Mouse (Mus musculus): ENCODE data around the gene Sulf2.

Sulf2 gene

DNA sequence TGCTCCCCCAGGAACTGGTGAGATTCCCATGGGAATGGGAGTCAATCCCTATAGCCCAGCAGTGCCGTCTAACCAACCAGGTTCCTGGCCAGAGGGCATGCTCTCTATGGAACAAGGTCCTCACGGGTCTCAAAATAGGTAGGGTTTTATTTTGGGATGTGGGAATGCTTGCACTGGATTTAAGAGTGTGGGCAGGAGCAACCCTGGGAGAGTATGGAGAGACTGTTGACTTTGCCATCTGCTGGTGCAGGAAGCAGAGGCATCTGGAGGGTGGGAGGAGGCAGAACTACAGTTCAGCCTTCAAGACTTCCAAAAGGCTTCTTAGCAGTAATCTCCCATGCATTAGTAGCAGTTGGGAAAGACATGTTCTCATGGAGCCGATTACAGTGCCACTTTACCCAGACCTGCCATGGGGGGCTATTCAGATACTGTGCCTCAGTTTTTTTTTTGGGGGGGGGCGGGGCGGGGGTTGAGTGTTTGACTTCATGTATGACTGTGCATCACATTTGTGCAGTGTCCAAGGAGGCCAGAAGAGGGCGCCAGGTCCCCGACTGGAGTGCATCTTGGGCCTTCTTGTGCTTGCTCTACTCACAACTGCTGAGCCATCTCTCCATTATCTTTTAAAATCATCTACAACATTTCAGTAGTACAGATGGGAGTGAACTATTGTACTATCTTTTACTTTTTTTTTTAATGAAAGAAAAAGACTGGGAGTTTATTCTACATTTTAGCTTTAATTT is 95.6 kb downstream of the Sulf2 start:
- no peak for DNase-seq (ENCODE audit: low spot score in 2 of 2)

- no peak for DNase-seq (ENCODE audit: low spot score in 2 of 2)
These were observed 101.4 kb downstream of the Sulf2 start for GRCm38 (mm10) chr2:166054002-166054539.

DNA sequence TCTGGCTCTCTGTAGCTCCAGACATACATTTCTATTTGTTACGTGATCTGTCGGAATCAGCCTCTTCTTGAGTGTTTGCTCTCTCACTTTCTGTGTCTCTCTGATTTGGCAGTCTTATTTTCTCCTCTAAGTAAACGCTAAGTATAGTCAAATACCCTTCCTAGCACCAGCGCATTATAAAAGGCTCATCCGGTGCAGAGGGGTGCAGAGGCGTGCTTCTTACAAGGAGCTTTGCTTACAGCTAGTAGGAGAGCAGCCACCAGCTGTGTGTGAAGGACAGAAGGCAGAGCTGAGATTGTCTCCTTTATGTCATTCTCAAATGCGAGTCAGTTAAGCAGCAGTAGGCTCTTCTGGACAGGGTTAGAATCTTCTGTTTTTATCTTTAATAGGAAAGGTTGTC is 103.5 kb downstream of the Sulf2 start:
- no peak for DNase-seq (ENCODE audit: low spot score in 2 of 2)

DNA sequence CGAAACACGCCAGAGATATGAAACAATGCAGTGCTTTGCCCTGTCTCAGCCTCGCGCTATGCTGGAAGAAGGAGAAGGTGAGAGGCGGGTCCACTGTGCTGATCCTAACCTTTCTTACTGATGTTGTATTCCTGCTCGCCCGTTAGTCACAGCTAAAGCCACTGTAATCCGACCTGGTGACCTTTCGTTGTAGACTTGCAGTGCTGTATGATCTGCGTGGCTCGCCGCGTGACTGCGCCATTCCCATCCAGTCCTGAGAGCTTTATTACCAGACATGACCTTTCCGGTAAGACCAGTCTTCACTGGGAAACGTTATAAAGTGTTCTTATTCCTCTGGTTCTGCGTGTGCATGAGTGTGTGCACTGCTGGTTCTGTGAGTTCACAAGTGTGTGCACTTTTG is 104.0 kb downstream of the Sulf2 start:
- no peak for DNase-seq (ENCODE audit: low spot score in 2 of 2)

DNA sequence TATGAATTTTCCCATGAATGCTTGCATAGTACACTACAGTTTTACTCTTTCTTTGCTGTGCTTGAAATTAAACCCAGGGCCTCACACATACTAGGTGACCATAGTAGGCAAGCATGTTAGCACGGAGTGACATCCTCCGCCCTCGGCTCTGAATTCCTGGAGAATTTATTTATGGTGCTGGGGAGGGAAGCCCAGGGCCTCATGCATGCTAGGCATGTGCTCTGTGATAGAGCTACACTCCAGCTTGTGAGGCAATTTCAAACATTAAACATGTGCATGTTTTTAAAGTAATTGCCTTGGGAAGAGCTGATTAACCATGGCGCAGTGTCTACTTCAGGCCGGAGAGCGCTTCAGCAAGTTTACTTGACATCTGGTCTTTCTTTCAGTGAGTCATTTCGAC is 106.6 kb downstream of the Sulf2 start:
- DNase-seq (ENCODE audit: low spot score in 2 of 2): no peak

DNA sequence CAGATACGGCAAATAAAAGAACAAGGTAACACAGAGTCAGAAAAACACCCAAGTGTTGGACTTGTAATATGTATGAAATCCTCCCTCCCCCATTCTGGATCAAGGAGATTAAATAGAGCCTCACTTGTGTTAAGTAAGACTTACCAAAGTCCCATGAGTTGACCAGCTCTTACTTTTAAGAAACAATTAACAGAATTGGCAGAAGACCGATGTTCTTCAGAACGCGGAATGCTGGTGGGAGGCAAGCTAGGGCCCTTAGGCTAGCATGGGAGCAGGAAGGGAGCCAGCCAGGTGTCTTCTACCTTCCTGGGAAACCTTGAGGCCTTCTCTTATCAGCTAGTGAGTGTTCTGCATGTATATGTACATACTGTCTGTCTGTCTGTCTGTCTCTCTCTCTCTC is 107.5 kb downstream of the Sulf2 start:
- no peak for DNase-seq (ENCODE audit: low spot score in 2 of 2)

- peak; percentile 38 for DNase-seq (ENCODE audit: low spot score in 2 of 2)
These were observed 109.6 kb downstream of the Sulf2 start for GRCm38 (mm10) chr2:166045549-166046501.

GRCm38 (mm10) chr2:166045006-166045405 is 110.5 kb downstream of the Sulf2 start:
- DNase-seq (ENCODE audit: low spot score in 2 of 2): no peak

GRCm38 (mm10) chr2:166042542-166042941 is 112.9 kb downstream of the Sulf2 start:
- no peak for DNase-seq (ENCODE audit: low spot score in 2 of 2)

GRCm38 (mm10) chr2:166039681-166040080 is 115.8 kb downstream of the Sulf2 start:
- no peak for DNase-seq (ENCODE audit: low spot score in 2 of 2)

DNA sequence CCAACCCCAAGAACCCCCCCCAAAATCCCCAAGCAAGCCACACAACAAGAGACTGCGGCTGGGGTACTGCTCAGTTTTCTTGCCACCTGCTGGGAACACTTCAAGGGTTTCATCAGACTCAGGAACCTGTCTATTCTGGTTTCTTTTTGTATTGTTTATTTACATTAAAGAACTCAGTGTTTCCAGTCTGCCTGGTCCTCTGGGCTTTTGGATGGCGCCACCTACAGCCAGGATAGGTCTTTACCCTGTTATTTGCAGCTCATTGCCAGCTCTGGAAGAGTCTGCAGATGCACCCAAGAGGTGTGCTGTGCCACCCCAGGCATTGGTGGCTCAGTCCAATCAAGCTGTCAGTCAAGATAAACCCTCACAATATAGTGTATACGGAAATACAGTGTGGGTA is 119.7 kb downstream of the Sulf2 start:
- peak in 1 of 2 experiments; percentile 68 for DNase-seq (ENCODE audit: low spot score in 2 of 2)

- no peak for DNase-seq (ENCODE audit: low spot score in 2 of 2)
These were observed 120.4 kb downstream of the Sulf2 start for GRCm38 (mm10) chr2:166034967-166035490.

DNA sequence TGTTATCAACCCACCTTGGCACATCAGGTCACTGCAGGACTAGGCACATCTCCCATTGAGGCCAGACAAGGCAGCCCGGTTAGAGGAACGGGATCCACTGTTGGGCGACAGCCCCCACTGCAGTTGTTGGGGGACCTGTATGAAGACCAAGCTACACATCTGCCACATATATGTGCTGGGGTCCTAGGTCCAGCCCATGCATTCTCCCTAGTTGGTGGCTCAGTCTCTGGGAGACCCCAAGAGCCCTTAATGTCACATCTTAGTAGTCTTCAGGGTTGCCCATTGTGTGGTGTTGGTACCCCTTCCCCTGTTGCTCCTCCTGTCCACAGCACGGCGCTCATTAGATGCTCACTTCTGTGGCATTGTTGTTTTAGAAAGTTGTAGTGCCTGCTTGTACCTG is 122.8 kb downstream of the Sulf2 start:
- DNase-seq (ENCODE audit: low spot score in 2 of 2): no peak

DNA sequence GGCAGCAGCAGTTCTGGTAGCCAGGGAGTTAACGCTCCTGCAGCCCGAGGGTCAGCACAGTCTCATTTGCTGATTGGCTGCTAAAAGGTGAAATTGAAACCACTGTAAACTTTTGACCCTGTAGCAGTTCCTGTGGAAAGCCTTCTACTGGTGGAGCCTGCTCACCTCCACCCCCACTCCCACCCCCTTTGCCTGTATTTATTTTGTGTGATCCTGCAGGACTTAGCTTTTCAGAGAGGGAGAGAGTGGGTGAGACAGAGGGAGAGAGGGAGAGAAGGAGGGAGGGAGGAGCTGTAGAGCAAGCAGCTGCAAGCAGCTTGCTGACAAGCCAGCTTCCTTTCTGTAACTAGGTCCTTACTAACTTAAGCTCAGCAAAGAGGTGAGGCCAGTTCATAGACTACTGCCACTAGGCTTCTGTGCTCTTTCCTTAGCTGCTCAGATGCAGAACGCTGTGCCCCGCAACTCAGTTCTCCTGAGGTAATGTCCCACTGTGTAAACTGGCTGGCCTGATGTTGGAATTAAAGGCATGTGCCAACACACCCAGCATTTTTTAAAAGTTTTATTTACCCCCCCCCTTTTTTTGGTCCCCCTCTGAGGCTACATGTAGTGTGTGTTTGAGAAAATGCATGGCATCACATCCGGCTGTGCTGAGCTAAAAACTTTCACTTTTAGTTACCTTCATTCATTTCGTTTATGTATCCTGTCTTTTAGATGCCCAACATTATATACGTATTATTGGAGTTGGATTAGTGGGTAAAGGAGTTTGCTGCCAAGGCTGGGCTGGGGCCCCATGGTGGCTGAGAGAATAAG is 124.1 kb downstream of the Sulf2 start:
- DNase-seq (ENCODE audit: low spot score in 2 of 2): peak; percentile 77 to 92

DNA sequence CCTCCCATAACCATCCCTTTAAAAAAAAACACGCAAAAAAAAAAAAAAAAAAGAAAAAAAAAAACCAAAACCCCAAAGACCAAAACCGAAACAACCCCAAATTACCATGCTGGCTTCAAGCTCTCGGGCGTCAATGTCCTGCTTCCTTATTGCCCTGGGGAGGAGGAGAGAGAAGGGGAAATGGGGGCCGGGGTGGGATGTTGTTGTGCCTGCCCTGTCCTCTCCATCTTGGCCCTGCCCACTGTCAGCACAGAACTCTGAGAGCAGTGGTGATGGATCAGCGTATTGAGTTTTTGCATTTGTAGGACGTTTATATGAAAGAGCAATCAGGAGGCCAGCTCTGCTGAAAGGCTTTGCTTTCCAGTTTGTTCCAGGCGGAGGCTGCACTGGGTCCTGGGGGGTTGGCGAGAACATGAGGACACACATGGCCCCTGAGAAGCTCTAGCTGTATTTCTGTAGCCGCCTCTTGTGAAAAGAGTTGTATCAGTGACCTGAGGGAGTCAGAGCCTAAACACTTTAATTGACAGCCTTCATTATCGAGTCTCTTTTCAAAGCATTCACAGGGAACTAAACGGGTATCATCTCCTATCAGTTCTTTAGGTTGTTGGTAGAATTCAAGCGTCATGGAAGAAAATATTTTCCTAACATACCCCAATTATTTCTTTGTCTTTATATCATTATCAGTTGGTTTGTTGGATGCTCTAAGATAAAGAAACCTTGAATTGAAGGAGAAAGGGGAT is 125.0 kb downstream of the Sulf2 start:
- DNase-seq (ENCODE audit: low spot score in 2 of 2): no peak

DNA sequence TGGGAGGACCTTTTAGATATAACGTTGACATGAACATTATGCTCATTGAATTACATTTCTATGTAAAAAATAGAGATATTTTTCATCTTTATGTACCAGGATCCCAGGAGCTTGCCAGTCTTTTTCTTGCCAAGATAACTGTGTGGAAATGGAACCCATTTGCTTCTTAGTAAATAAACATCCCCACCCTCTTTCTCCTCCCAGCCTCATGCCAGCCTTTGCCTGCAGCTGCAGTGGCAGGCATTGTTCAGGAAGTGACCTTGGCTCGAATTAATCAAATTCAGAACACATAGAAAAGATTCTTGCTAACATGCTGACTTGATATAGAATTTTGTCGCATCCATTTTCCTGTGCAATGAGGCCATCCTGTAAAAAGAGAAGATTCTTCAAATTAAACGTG is 126.2 kb downstream of the Sulf2 start:
- DNase-seq (ENCODE audit: low spot score in 2 of 2): no peak

- DNase-seq (ENCODE audit: low spot score in 2 of 2): no peak
These were observed 127.6 kb downstream of the Sulf2 start for GRCm38 (mm10) chr2:166027834-166028233.

- no peak for DNase-seq (ENCODE audit: low spot score in 2 of 2)
These were observed 129.5 kb downstream of the Sulf2 start for GRCm38 (mm10) chr2:166025943-166026342.

DNA sequence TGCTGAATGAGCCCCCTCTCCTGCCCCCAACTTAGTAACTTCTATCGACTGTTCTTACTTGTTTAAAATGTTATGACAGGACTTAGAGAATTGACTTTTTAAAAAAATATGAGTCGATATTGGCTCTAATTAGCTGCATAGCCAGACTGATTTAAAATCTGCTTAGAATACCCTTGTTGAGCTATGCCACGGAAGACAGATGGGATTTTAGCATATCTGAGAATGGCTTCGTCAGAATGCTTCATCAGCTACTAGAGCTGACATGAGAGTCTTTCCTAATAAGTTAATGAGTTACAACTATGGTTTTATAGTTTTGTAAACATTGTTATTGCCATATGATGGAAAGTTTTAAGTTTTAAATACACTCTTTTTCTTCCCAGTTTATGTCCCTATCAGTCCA is 130.8 kb downstream of the Sulf2 start:
- DNase-seq (ENCODE audit: low spot score in 2 of 2): no peak

DNA sequence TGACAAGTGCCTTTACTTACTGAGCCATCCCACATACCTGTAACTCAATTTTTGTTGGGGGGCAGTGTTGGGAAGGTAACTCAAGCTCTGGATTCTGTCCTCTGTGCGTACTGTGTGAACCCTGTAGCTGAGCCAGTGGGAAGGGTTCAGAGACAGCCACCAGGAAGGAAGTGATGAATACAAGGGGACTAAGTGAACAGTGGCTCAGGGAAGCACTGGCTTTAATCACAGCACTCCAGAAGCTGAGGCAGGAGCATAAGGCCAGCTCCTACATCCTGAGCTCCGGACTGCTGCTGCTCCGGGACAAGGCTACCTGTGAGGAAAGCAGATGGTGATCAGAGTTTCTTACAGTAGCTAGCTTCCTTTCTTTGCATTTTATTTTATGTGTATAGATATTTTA is 131.4 kb downstream of the Sulf2 start:
- no peak for DNase-seq (ENCODE audit: low spot score in 2 of 2)
